Mouse (Mus musculus): ENCODE results near the gene Ercc4. TPM values are rescaled to one million over a fixed set of nuclear protein-coding genes. Genes with fewer than 3 reads are reported as not detected.
A peak's percentile ranks its signal among the peaks of the same experiment; 100 is the strongest.

Gene Ercc4
- polyA plus RNA-seq, 1 experiment from 2014 or later: 15.6 TPM

GRCm38 (mm10) chr16:13184381-13184780, 74.9 kb downstream of the Ercc4 start:
- 92% methylated on average over 3 of the region's 3 CpGs for WGBS
- no peak for ATAC-seq

GRCm38 (mm10) chr16:13189430-13190107, 80.1 kb downstream of the Ercc4 start:
- no peaks in the 10 kb centered on the region for H3K9me3 ChIP-seq (ENCODE audit: control insufficient read depth, low read length)
- WGBS: 45% methylated on average over 12 of the region's 12 CpGs
- H3K4me3 ChIP-seq (replicated peaks; ENCODE audit: low read length): no peak overlapping the region
- H3K36me3 ChIP-seq (ENCODE audit: control insufficient read depth, insufficient read depth): no peaks in the 10 kb centered on the region
- no peak overlapping the region for H3K4me2 ChIP-seq (ENCODE audit: low read length)
- peaks cover 4% of the 10 kb centered on the region; the same call in 1 of the 2 replicates for H3K4me1 ChIP-seq (replicated peaks; ENCODE audit: control insufficient read depth, insufficient read depth, low read length)
- no peaks in the 10 kb centered on the region for H3K27me3 ChIP-seq (replicated peaks; ENCODE audit: control insufficient read depth, insufficient read depth, low read length)
- no peak overlapping the region for H3K27ac ChIP-seq (ENCODE audit: low read length)
- ATAC-seq: no peak
- no peak overlapping the region for H3K9ac ChIP-seq (replicated peaks; ENCODE audit: low read depth, low read length)

More at GRCm38 (mm10) chr16:13184381-13184780, 74.9 kb downstream of the Ercc4 start:
- no peaks in the 10 kb centered on the region for H3K4me1 ChIP-seq (replicated peaks; ENCODE audit: control insufficient read depth, insufficient read depth, low read length)
- H3K36me3 ChIP-seq (ENCODE audit: control insufficient read depth, insufficient read depth): no peaks in the 10 kb centered on the region
- H3K27ac ChIP-seq (ENCODE audit: low read length): no peak overlapping the region
- H3K4me3 ChIP-seq (replicated peaks; ENCODE audit: low read length): no peak overlapping the region
- no peaks in the 10 kb centered on the region for H3K9me3 ChIP-seq (ENCODE audit: control insufficient read depth, low read length)
- no peak overlapping the region for H3K9ac ChIP-seq (replicated peaks; ENCODE audit: low read depth, low read length)
- no peaks in the 10 kb centered on the region for H3K27me3 ChIP-seq (replicated peaks; ENCODE audit: control insufficient read depth, insufficient read depth, low read length)
- no peak overlapping the region for H3K4me2 ChIP-seq (ENCODE audit: low read length)

GRCm38 (mm10) chr16:13190471-13190870, 81.0 kb downstream of the Ercc4 start:
- WGBS: 86% methylated on average over 5 of the region's 5 CpGs
- Histone ChIP-seq H3K9me3 (ENCODE audit: control insufficient read depth, low read length) (no peaks in the 10 kb centered on the region), H3K27me3 (replicated peaks; ENCODE audit: control insufficient read depth, insufficient read depth, low read length) (no peaks in the 10 kb centered on the region), H3K27ac (ENCODE audit: low read length) (no peak overlapping the region), H3K9ac (replicated peaks; ENCODE audit: low read depth, low read length) (no peak overlapping the region), H3K4me3 (replicated peaks; ENCODE audit: low read length) (no peak overlapping the region), H3K4me1 (replicated peaks; ENCODE audit: control insufficient read depth, insufficient read depth, low read length) (peaks cover 4% of the 10 kb centered on the region; the same call in 1 of the 2 replicates), H3K4me2 (ENCODE audit: low read length) (no peak overlapping the region), H3K36me3 (ENCODE audit: control insufficient read depth, insufficient read depth) (no peaks in the 10 kb centered on the region)
- ATAC-seq: no peak

DNA sequence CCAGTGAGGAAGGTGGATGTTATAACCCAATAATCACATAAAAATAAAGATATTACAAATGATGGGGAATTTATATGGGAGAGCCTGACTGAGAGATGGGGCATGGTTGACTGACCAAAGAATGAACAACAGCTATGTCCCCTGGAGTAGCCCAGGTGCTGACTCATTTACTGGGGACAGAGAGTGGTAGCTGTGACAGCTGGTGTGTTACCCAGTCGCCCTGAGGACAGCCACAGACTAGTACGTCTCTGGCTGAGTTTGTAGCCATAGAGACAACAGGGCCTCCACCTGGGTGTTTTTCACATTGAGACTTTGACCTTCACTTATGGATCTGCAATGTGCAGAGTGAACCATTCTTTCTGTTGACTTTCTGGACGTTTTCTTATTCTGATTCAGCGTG, 81.7 kb downstream of the Ercc4 start:
- WGBS: 76% methylated on average over 4 of the region's 4 CpGs
- H3K9me3 ChIP-seq (ENCODE audit: control insufficient read depth, low read length): no peaks in the 10 kb centered on the region

GRCm38 (mm10) chr16:13193663-13194071, 84.2 kb downstream of the Ercc4 start:
- no peak for ATAC-seq
- no peaks in the 10 kb centered on the region for H3K36me3 ChIP-seq (ENCODE audit: control insufficient read depth, insufficient read depth)

More for the DNA sequence above, 81.7 kb downstream of the Ercc4 start:
- no peaks in the 10 kb centered on the region for H3K36me3 ChIP-seq (ENCODE audit: control insufficient read depth, insufficient read depth)
- no peak overlapping the region for H3K9ac ChIP-seq (replicated peaks; ENCODE audit: low read depth, low read length)
- H3K27ac ChIP-seq (ENCODE audit: low read length): no peak overlapping the region
- H3K4me1 ChIP-seq (replicated peaks; ENCODE audit: control insufficient read depth, insufficient read depth, low read length): peaks cover 4% of the 10 kb centered on the region; the same call in 1 of the 2 replicates
- H3K27me3 ChIP-seq (replicated peaks; ENCODE audit: control insufficient read depth, insufficient read depth, low read length): no peaks in the 10 kb centered on the region
- H3K4me3 ChIP-seq (replicated peaks; ENCODE audit: low read length): no peak overlapping the region
- H3K4me2 ChIP-seq (ENCODE audit: low read length): no peak overlapping the region
- ATAC-seq: no peak

GRCm38 (mm10) chr16:13194882-13195281, 85.4 kb downstream of the Ercc4 start:
- Histone ChIP-seq H3K36me3 (ENCODE audit: control insufficient read depth, insufficient read depth) (no peaks in the 10 kb centered on the region), H3K27me3 (replicated peaks; ENCODE audit: control insufficient read depth, insufficient read depth, low read length) (no peaks in the 10 kb centered on the region), H3K4me2 (ENCODE audit: low read length) (no peak overlapping the region), H3K4me3 (replicated peaks; ENCODE audit: low read length) (no peak overlapping the region), H3K9ac (replicated peaks; ENCODE audit: low read depth, low read length) (no peak overlapping the region), H3K27ac (ENCODE audit: low read length) (no peak overlapping the region), H3K9me3 (ENCODE audit: control insufficient read depth, low read length) (no peaks in the 10 kb centered on the region), H3K4me1 (replicated peaks; ENCODE audit: control insufficient read depth, insufficient read depth, low read length) (peaks cover 9% of the 10 kb centered on the region)
- no peak for ATAC-seq
- 84% methylated on average over 5 of the region's 5 CpGs for whole genome bisulfite sequencing

More at GRCm38 (mm10) chr16:13193663-13194071, 84.2 kb downstream of the Ercc4 start:
- Histone ChIP-seq H3K4me2 (ENCODE audit: low read length) (no peak overlapping the region), H3K9me3 (ENCODE audit: control insufficient read depth, low read length) (no peaks in the 10 kb centered on the region), H3K4me3 (replicated peaks; ENCODE audit: low read length) (no peak overlapping the region), H3K4me1 (replicated peaks; ENCODE audit: control insufficient read depth, insufficient read depth, low read length) (peaks cover 13% of the 10 kb centered on the region), H3K27me3 (replicated peaks; ENCODE audit: control insufficient read depth, insufficient read depth, low read length) (no peaks in the 10 kb centered on the region), H3K27ac (ENCODE audit: low read length) (no peak overlapping the region), H3K9ac (replicated peaks; ENCODE audit: low read depth, low read length) (no peak overlapping the region)
- WGBS: 90% methylated on average over 4 of the region's 4 CpGs

DNA sequence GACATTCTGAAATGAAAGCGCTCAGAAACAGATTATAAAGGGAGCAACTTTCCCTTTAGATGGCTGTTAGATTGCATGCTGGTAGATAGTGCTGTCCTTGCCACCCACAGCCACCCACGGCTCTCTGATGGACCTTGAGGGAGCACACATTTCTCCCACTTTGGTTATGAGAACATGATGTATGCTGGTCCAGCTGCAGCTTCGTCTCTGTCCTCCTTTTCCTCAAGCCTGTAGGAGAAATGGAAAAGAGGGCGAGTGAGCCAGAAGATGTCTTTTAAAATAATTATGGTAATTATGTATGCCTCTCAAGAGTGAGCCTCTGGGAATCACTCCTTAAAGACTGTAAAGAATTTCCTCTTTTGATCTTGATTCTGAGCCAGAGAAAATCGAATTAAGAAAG, 87.1 kb downstream of the Ercc4 start:
- peak overlapping the region; percentile 74; the same call in 1 of the 2 replicates for H3K27ac ChIP-seq (ENCODE audit: low read length)
- no peak overlapping the region for H3K4me2 ChIP-seq (ENCODE audit: low read length)
- H3K4me3 ChIP-seq (replicated peaks; ENCODE audit: low read length): no peak overlapping the region
- H3K9ac ChIP-seq (replicated peaks; ENCODE audit: low read depth, low read length): no peak overlapping the region
- H3K9me3 ChIP-seq (ENCODE audit: control insufficient read depth, low read length): no peaks in the 10 kb centered on the region
- 54% methylated on average over 5 of the region's 5 CpGs for WGBS
- ATAC-seq: peak; percentile 36; the same call in 1 of the 2 replicates
- H3K4me1 ChIP-seq (replicated peaks; ENCODE audit: control insufficient read depth, insufficient read depth, low read length): peaks cover 9% of the 10 kb centered on the region; the same call in 1 of the 2 replicates
- H3K36me3 ChIP-seq (ENCODE audit: control insufficient read depth, insufficient read depth): no peaks in the 10 kb centered on the region
- H3K27me3 ChIP-seq (replicated peaks; ENCODE audit: control insufficient read depth, insufficient read depth, low read length): no peaks in the 10 kb centered on the region

DNA sequence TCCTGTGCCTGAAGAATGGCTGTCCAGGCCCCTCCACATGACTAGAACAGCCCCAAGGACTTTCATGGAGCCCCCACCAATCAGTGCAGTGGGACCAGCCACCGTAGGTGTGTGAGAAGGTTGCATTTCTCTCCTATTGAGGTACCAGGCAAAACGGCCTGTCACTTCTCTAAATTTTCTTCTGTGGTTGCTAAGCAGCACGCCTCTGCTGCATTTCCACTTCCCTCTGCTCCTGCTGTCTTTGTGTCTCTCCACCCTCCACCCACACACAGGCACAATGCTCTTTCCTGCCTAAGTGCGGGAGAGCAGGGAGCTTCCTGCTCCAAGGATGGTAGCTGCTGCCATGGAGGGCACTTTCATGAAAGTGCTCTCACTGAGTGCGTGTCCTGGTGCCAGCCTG, 87.8 kb downstream of the Ercc4 start:
- ATAC-seq: peak; percentile 89
- H3K4me3 ChIP-seq (replicated peaks; ENCODE audit: low read length): no peak overlapping the region

GRCm38 (mm10) chr16:13199204-13199603, 89.7 kb downstream of the Ercc4 start:
- H3K27ac ChIP-seq (ENCODE audit: low read length): no peak overlapping the region
- H3K9ac ChIP-seq (replicated peaks; ENCODE audit: low read depth, low read length): no peak overlapping the region
- 42% methylated on average over 2 of the region's 2 CpGs for WGBS
- no peak overlapping the region for H3K4me2 ChIP-seq (ENCODE audit: low read length)
- no peak for ATAC-seq
- no peaks in the 10 kb centered on the region for H3K36me3 ChIP-seq (ENCODE audit: control insufficient read depth, insufficient read depth)
- H3K4me1 ChIP-seq (replicated peaks; ENCODE audit: control insufficient read depth, insufficient read depth, low read length): peaks cover 9% of the 10 kb centered on the region; the same call in 1 of the 2 replicates
- no peaks in the 10 kb centered on the region for H3K27me3 ChIP-seq (replicated peaks; ENCODE audit: control insufficient read depth, insufficient read depth, low read length)
- H3K4me3 ChIP-seq (replicated peaks; ENCODE audit: low read length): no peak overlapping the region
- H3K9me3 ChIP-seq (ENCODE audit: control insufficient read depth, low read length): no peaks in the 10 kb centered on the region

More for the DNA sequence above, 87.8 kb downstream of the Ercc4 start:
- Histone ChIP-seq H3K4me1 (replicated peaks; ENCODE audit: control insufficient read depth, insufficient read depth, low read length) (peaks cover 9% of the 10 kb centered on the region; the same call in 1 of the 2 replicates), H3K9me3 (ENCODE audit: control insufficient read depth, low read length) (no peaks in the 10 kb centered on the region), H3K27me3 (replicated peaks; ENCODE audit: control insufficient read depth, insufficient read depth, low read length) (no peaks in the 10 kb centered on the region), H3K36me3 (ENCODE audit: control insufficient read depth, insufficient read depth) (no peaks in the 10 kb centered on the region), H3K27ac (ENCODE audit: low read length) (peak overlapping the region; percentile 74), H3K9ac (replicated peaks; ENCODE audit: low read depth, low read length) (no peak overlapping the region), H3K4me2 (ENCODE audit: low read length) (no peak overlapping the region)
- WGBS: 49% methylated on average over 5 of the region's 5 CpGs
